Mouse (Mus musculus) adrenal gland (tissue): Measurements from ENCODE around the gene Pex6.

Source experiments
- intact Hi-C: fragments of 180-260 bp; cut with DNase I; formaldehyde crosslinking; loops from one replicate; pipeline ENCODE4 v1.15.1; 2025

Pex6 gene

DNA sequence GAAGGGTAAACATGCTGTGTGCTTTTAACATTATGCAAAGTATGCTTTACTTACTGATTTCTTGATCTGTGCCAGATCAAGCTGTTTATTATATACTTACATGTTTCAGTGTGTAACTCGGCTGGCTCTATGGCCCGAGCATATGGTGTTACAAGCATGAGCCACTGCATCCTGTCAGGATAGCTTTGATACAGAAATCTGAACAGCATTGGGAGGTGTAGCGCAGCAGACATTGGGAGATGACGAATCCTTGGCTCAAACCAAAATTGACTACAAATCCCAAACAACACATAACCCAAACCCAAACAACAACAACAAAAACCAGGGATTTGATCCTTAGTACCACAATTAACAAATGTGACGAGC, 60.8 kb downstream of the Pex6 start:
- intact Hi-C loops = no loop called here

- intact Hi-C loops = no loop called here
These were observed 61.4 kb downstream of the Pex6 start, which contains the start of gene 2310039H08Rik for GRCm38 (mm10) chr17:46772404-46773277. Gene 2310039H08Rik (plus strand): TSS chr17:46772635.

DNA sequence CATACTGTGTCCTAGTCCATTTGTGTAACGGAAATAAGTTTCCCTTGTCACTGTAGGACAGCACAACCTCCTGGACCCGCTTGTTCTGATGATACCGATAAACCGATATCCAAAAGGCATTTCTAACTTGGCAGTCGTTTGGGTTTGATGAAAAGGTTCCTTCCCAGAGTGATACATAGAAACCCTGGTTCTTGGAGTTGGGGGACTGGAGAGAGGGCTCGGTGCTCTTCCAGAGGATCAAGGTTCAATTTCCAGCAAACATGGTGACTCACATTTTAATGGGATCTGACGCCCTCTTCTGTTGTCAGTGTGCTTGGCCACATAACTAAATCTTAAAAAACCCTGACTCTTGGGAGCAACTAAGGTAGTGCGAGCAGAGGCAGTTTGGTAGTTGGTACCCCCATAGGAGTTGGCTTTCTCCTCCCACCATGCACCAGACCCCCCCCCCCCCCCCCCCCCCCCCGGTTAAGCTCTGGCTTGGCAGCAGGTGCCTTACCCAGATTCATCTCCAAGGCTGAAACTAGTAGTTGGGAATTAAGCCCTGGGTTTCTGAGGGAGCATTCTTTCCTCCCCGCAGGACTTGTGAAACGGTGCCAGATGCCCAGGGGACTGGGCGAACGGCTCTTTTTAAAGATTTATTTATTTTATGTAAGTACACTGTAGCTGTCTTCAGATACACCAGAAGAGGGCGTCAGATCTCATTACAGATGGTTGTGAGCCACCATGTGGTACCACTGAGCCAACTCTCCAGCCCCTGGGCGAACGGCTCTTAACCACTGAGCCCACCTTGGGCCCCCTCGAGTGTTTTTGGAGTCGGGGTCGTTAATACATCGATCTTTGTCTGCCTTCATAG, 62.2 kb downstream of the Pex6 start:
- intact Hi-C loops = no loop called here

- intact Hi-C loops = no loop called here
These were observed 62.8 kb downstream of the Pex6 start for GRCm38 (mm10) chr17:46774131-46774472.

GRCm38 (mm10) chr17:46775070-46775469, 63.8 kb downstream of the Pex6 start:
- intact Hi-C loops = no loop called here
